Mouse (Mus musculus) c-Kit-negative CD71-positive TER-119-positive erythroid progenitor cells, embryonic 14.5 days (primary cell): ENCODE data around the gene Stam2.

ENCODE experiments used
- DNase-seq: peaks from one replicate; pipeline ENCODE4 v3.0.0-alpha.2; 2013; ENCODE audit warnings: low read depth, low spot score

Stam2 gene

DNA sequence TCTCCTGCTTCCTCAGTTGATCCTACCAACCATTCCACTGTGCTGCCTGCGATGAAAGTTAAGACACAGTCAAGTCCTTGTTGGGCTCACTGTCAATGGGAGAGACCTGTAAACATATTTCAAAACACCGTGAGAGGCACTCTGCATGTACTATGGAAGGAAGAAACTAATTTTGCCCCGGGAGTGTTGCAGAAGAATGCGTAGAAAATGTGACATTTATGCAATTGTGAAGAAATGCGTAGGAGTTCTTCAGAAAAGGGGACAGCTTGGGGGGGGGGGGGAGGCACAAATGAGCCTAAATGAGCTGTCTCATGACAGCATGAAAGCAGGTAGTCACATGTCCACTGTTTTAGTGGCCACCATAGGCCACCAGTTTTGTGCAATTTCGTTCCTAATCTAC is 90.5 kb downstream of the Stam2 start:
- DNase-seq: no peak

DNA sequence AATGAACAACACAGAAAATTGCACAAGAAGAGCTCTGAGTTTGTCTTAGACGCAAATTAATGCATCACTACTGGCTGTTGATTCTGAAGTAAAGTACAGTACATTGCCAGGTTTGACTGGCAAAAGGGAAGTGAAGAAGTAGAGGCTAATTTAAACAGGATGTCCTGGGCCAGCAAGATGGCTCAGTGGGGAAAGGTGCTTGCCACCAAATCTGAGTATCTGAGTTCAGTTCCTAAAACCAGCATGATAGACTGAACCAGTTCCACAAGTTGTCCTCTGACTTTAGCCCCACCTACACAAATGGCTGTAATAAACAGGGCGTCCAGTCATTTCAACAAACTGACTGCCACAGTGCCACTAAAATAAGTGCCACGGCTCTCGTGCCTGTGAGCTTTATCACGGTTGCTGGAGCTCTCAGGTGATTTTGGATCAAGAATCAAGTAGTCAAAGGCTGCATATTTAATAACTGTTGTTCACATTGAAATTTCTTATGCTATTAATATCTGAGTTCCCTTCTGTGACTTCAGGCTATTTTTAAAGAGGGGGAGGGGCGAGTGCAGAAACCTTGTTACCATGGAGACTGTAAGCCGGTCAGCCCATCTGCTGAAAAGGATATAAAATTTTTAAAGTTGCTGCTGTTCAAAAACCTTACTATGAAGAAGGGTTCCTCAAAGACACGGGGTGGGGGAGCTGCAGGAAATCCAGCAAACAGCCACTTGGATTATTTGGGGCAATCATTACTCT is 94.7 kb downstream of the Stam2 start:
- no peak for DNase-seq

DNA sequence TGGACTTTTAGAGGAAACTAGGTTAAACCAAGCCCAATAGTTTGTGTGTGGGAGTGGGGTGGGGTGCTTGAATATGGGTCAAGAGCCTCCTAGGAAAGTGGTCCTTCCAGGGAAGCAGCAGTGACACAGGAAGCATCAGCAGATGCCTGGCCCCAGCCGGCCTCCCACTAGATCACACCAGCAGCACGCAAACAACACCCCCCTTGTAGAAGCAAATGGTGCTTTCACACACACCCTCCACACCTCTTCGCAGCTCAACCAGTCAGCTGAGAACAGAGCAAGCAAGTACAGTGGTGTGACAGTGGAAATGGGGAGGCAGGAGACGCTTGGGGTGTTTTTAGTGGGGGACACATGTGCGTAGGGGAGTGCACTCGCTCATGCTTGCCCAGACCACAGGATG is 98.4 kb downstream of the Stam2 start:
- no peak for DNase-seq
